Mouse (Mus musculus) stomach, embryonic 14.5 days (tissue): ENCODE measurements around the gene 2610301B20Rik. TPM values are rescaled to one million over a fixed set of nuclear protein-coding genes. Genes with fewer than 3 reads are reported as not detected.

Experiments
- ATAC-seq: fragments of 200-750 bp; cut with Nextera tagmentation; 2 replicates; pipeline ENCODE4 v1.8.0; 2017; ENCODE audit warnings: low read depth, moderate TSS enrichment; ENCODE audit not compliant: insufficient number of reproducible peaks, insufficient read depth, low FRiP score
- H3K27ac ChIP-seq: fragments of 300-500 bp; sonication (generic); 2 replicates; pipeline ENCODE4 v1.5.1; 2014; ENCODE audit warnings: mild to moderate bottlenecking, low read length, moderate library complexity, mixed read lengths
- H3K27me3 ChIP-seq: fragments of 300-500 bp; sonication (generic); 2 replicates; pipeline ENCODE4 v1.6.1; 2014; ENCODE audit warnings: low read length, control low read depth, mixed read lengths; ENCODE audit not compliant: control insufficient read depth, insufficient read depth
- H3K36me3 ChIP-seq: fragments of 300-500 bp; sonication (generic); 2 replicates; pipeline ENCODE4 v1.6.1; 2014; ENCODE audit warnings: mild to moderate bottlenecking, control low read depth, low read length, moderate library complexity, mixed read lengths; ENCODE audit not compliant: control insufficient read depth, insufficient read depth
- H3K4me1 ChIP-seq: fragments of 300-500 bp; sonication (generic); 2 replicates; pipeline ENCODE4 v1.6.1; 2014; ENCODE audit warnings: low read length, control low read depth, mixed read lengths; ENCODE audit not compliant: control insufficient read depth, insufficient read depth
- H3K4me2 ChIP-seq: fragments of 300-500 bp; sonication (generic); replicated peaks from 2 replicates; pipeline ENCODE4 v1.6.1; 2014; ENCODE audit warnings: low read depth, low read length, control low read depth
- H3K4me3 ChIP-seq: fragments of 300-500 bp; sonication (generic); 2 replicates; pipeline ENCODE4 v1.5.1; 2014; ENCODE audit warnings: low read depth, low read length, control low read depth
- H3K9ac ChIP-seq: fragments of 300-500 bp; sonication (generic); replicated peaks from 2 replicates; pipeline ENCODE4 v1.6.1; 2014; ENCODE audit warnings: low read depth, mild to moderate bottlenecking, control low read depth, low read length, moderate library complexity, mixed read lengths
- H3K9me3 ChIP-seq: fragments of 300-500 bp; sonication (generic); 2 replicates; pipeline ENCODE4 v1.6.1; 2016; ENCODE audit warnings: low read depth, low read length, control low read depth; ENCODE audit not compliant: control insufficient read depth
- WGBS: fragments of 180-500 bp; shearing (Covaris S2); extraction: QIAGEN DNeasy Blood & Tissue Kit; methylation state at CpG from one replicate; pipeline ENCODE4 v1.1.7; 2014; 5-methylcytosine and 5-hydroxymethylcytosine counted together
- polyA plus RNA-seq: library from polyadenylated mRNA; unstranded; fragments of >200 nt; fragmentation: Nextera tagmentation; extraction: Ambion mirVana; gene quantifications from 2 replicates; pipeline ENCODE4 v1.2.1, GENCODE M21; 2014

The 2610301B20Rik gene
- polyA plus RNA-seq, 1 experiment from 2014 or later: 28.7 TPM

DNA sequence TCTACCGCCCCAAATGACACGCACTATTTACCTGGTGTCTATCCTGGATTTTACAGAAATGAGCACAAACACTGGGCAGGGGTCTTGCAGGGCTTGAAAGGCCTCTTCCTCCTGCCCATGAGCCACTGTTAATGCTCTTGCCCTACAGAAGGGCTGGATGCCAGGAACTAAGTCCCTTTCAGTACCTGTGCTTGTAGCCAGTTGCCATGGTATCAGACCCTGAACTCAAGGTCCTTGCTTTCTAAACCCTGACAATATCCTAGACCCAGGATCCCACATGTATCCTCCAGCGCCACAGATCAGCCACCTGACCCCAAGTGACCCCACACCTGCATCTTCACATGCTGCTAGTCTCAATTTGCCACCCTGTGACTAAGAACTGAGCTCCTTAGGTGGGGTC is 39.1 kb downstream of the 2610301B20Rik start:
- Histone ChIP-seq H3K9me3 (no peaks in the 10 kb centered on the region), H3K4me1 (no peaks in the 10 kb centered on the region), H3K9ac (no peak overlapping the region), H3K4me3 (no peak overlapping the region), H3K4me2 (no peak overlapping the region), H3K36me3 (no peaks in the 10 kb centered on the region), H3K27me3 (no peaks in the 10 kb centered on the region), H3K27ac (no peak overlapping the region)
- 83% methylated on average over 3 of the region's 3 CpGs for WGBS
- ATAC-seq: no peak

GRCm38 (mm10) chr4:10914766-10915165 is 40.5 kb downstream of the 2610301B20Rik start:
- H3K4me2 ChIP-seq: no peak overlapping the region
- H3K36me3 ChIP-seq: no peaks in the 10 kb centered on the region
- ATAC-seq: peak; percentile 69; the same call in 1 of the 2 replicates
- no peaks in the 10 kb centered on the region for H3K4me1 ChIP-seq
- 63% methylated on average over 2 of the region's 2 CpGs for WGBS
- H3K27ac ChIP-seq: no peak overlapping the region
- H3K9me3 ChIP-seq: no peaks in the 10 kb centered on the region
- H3K9ac ChIP-seq: no peak overlapping the region
- H3K4me3 ChIP-seq: no peak overlapping the region
- H3K27me3 ChIP-seq: no peaks in the 10 kb centered on the region

DNA sequence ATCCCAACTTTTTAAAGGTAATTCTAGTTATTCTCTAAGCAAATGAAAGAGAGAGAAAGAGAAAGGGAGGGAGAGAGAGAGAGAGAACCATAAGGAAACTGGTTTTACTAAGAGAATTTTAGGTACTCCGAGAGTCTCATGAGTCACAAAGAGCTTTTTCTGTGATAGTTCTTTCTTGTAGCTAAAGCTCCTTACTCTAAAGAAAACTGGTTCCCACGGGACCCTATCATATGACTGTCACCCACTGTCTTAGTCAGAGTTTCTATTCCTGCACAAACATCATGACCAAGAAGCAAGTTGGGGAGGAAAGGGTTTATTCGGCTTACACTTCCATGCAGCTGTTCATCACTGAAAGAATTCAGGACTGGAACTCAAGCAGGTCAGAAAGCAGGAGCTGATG is 41.0 kb downstream of the 2610301B20Rik start:
- Histone ChIP-seq H3K9me3 (no peaks in the 10 kb centered on the region), H3K4me3 (no peak overlapping the region), H3K4me1 (no peaks in the 10 kb centered on the region), H3K27ac (no peak overlapping the region), H3K27me3 (no peaks in the 10 kb centered on the region), H3K9ac (no peak overlapping the region), H3K36me3 (no peaks in the 10 kb centered on the region), H3K4me2 (no peak overlapping the region)
- ATAC-seq: no peak
- 76% methylated on average over 3 of the region's 3 CpGs for WGBS

GRCm38 (mm10) chr4:10918402-10918801 is 44.1 kb downstream of the 2610301B20Rik start:
- no peak overlapping the region for H3K4me2 ChIP-seq
- no peaks in the 10 kb centered on the region for H3K4me1 ChIP-seq
- H3K9me3 ChIP-seq: no peaks in the 10 kb centered on the region
- WGBS: 86% methylated on average over 8 of the region's 8 CpGs
- ATAC-seq: no peak
- no peak overlapping the region for H3K27ac ChIP-seq
- no peaks in the 10 kb centered on the region for H3K27me3 ChIP-seq
- H3K4me3 ChIP-seq: no peak overlapping the region
- H3K36me3 ChIP-seq: no peaks in the 10 kb centered on the region
- H3K9ac ChIP-seq: no peak overlapping the region

- ATAC-seq: no peak
- Histone ChIP-seq H3K27me3 (no peaks in the 10 kb centered on the region), H3K4me3 (no peak overlapping the region), H3K4me2 (no peak overlapping the region), H3K36me3 (no peaks in the 10 kb centered on the region), H3K9ac (no peak overlapping the region), H3K27ac (no peak overlapping the region), H3K9me3 (no peaks in the 10 kb centered on the region), H3K4me1 (no peaks in the 10 kb centered on the region)
- WGBS: 49% methylated on average over 5 of the region's 5 CpGs
These were observed 44.8 kb downstream of the 2610301B20Rik start for GRCm38 (mm10) chr4:10919097-10919496.

DNA sequence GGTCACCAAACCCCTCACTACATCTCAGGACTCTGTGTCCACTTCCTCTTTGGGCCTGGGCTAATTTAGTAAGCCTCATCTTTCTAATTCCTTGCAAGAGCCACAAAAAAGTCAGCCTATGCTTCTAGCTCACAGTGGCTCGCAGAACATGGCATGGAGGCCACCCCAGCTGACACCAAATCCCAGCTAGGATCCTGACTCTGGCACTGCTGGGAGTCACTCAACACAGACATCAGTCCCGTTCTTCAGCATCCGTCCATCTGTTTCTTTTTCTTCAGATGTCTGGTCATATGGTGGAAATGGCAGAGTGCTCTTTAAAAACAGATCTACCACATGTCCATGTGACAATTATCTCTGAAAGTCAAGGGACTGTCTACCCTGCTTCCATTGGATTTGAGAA is 45.2 kb downstream of the 2610301B20Rik start:
- H3K4me2 ChIP-seq: no peak overlapping the region
- 90% methylated on average over 3 of the region's 3 CpGs for WGBS
- H3K4me3 ChIP-seq: no peak overlapping the region
- no peaks in the 10 kb centered on the region for H3K4me1 ChIP-seq
- no peak for ATAC-seq
- no peaks in the 10 kb centered on the region for H3K9me3 ChIP-seq
- no peak overlapping the region for H3K27ac ChIP-seq
- no peak overlapping the region for H3K9ac ChIP-seq
- H3K27me3 ChIP-seq: no peaks in the 10 kb centered on the region
- no peaks in the 10 kb centered on the region for H3K36me3 ChIP-seq

DNA sequence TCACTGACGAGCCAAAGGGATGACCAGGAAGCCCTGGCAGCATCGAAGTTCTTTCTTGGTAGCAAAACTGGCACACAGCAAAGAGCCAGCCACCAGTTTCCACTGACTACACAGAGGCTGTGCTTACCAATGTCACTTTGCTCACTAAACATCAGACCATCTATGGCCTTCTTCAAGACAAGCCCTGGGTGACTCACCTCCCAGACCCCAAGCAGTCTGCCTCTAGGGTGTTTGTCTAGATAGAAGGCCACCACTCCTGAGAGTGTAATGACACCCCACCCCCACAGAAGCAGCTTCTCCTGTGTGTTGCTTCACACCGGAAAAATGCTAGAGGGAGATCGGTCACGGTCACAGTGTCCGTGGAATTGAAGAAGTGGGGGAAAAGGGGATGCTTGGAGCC is 45.7 kb downstream of the 2610301B20Rik start:
- Histone ChIP-seq H3K4me3 (no peak overlapping the region), H3K36me3 (no peaks in the 10 kb centered on the region), H3K9ac (no peak overlapping the region), H3K27ac (no peak overlapping the region), H3K4me1 (no peaks in the 10 kb centered on the region), H3K9me3 (no peaks in the 10 kb centered on the region), H3K27me3 (no peaks in the 10 kb centered on the region), H3K4me2 (no peak overlapping the region)
- no peak for ATAC-seq
- WGBS: 95% methylated on average over 6 of the region's 6 CpGs

- H3K4me3 ChIP-seq: no peak overlapping the region
- H3K9me3 ChIP-seq: no peaks in the 10 kb centered on the region
- H3K4me2 ChIP-seq: no peak overlapping the region
- no peak overlapping the region for H3K27ac ChIP-seq
- H3K36me3 ChIP-seq: no peaks in the 10 kb centered on the region
- H3K27me3 ChIP-seq: no peaks in the 10 kb centered on the region
- no peaks in the 10 kb centered on the region for H3K4me1 ChIP-seq
- 80% methylated on average over 6 of the region's 6 CpGs for WGBS
- H3K9ac ChIP-seq: no peak overlapping the region
- ATAC-seq: no peak
These were observed 46.3 kb downstream of the 2610301B20Rik start for GRCm38 (mm10) chr4:10920622-10921021.

- no peaks in the 10 kb centered on the region for H3K9me3 ChIP-seq
- no peaks in the 10 kb centered on the region for H3K36me3 ChIP-seq
- H3K4me3 ChIP-seq: no peak overlapping the region
- H3K27me3 ChIP-seq: no peaks in the 10 kb centered on the region
- H3K4me1 ChIP-seq: no peaks in the 10 kb centered on the region
- WGBS: 57% methylated on average over 6 of the region's 6 CpGs
- ATAC-seq: 0 out of 2 replicates have a peak, but pooled peaks have one; percentile 19
- H3K9ac ChIP-seq: no peak overlapping the region
- no peak overlapping the region for H3K4me2 ChIP-seq
- no peak overlapping the region for H3K27ac ChIP-seq
These were observed 48.9 kb downstream of the 2610301B20Rik start for GRCm38 (mm10) chr4:10923180-10923579.
